Mouse (Mus musculus) C2C12 (cell line): ENCODE measurements at regions not wholly inside any gene's neighbourhood (a gene's known extent, or its start where the extent isn't known, plus 50 kb on each side); places are given as distances from the start of the nearest gene placed in this dataset.

Source experiments
- H3K27me3 ChIP-seq: one replicate; pipeline ENCODE4 v1.6.1; 2011; ENCODE audit not compliant: control insufficient read depth, insufficient read depth, insufficient read length
- H3K36me3 ChIP-seq: one replicate; pipeline ENCODE4 v1.6.1; 2011; ENCODE audit not compliant: control insufficient read depth, insufficient read depth
- H3K4me3 ChIP-seq: one replicate; pipeline ENCODE4 v1.5.1; 2011; ENCODE audit warnings: mild to moderate bottlenecking, control low read depth; ENCODE audit not compliant: poor library complexity, insufficient read depth, severe bottlenecking
- H3K79me2 ChIP-seq: one replicate; pipeline ENCODE4 v1.6.1; 2011; ENCODE audit not compliant: control insufficient read depth, insufficient read depth
- H3K79me3 ChIP-seq: one replicate; pipeline ENCODE4 v1.6.1; 2011; ENCODE audit warnings: low read depth, control low read depth
- H3ac ChIP-seq: one replicate; pipeline ENCODE3; 2011; ENCODE audit warnings: low read depth; ENCODE audit not compliant: control insufficient read depth, insufficient read length
- CEBPB ChIP-seq: IDR thresholded peaks from one replicate; pipeline ENCODE4 v1.6.1; 2011; ENCODE audit warnings: low read depth, mild to moderate bottlenecking, control low read depth, moderate library complexity
- CTCF ChIP-seq: IDR thresholded peaks from one replicate; pipeline ENCODE4 v1.5.1; 2011; ENCODE audit not compliant: control insufficient read depth, insufficient read depth, insufficient read length
- FOSL1 ChIP-seq: IDR thresholded peaks from one replicate; pipeline ENCODE4 v1.8.0; 2011; ENCODE audit warnings: mild to moderate bottlenecking, low read length; ENCODE audit not compliant: poor library complexity, insufficient read depth, severe bottlenecking
- MAX ChIP-seq: IDR thresholded peaks from one replicate; pipeline ENCODE4 v1.6.1; 2011; ENCODE audit warnings: mild to moderate bottlenecking, control low read depth
- MYOD1 ChIP-seq: IDR thresholded peaks from one replicate; pipeline ENCODE4 v1.6.1; 2011; ENCODE audit warnings: low read depth; ENCODE audit not compliant: control insufficient read depth, insufficient read length
- MYOG ChIP-seq: IDR thresholded peaks from one replicate; pipeline ENCODE4 v1.6.1; 2011; ENCODE audit not compliant: control insufficient read depth, insufficient read length; ENCODE audit errors: extremely low read depth
- USF1 ChIP-seq: IDR thresholded peaks from one replicate; pipeline ENCODE4 v1.6.1; 2011; ENCODE audit warnings: low read depth, mild to moderate bottlenecking, control low read depth, moderate library complexity

- H3K4me3 ChIP-seq: no peak overlapping the region
- H3K27me3 ChIP-seq: peaks cover 76% of the 10 kb centered on the region
Measured at GRCm38 (mm10) chr12:112333125-112334079, 155.8 kb upstream of the A530016L24Rik start.

GRCm38 (mm10) chr12:112334106-112334855 lies 155.0 kb upstream of the A530016L24Rik start:
- Histone ChIP-seq H3K4me3 (no peak overlapping the region), H3K27me3 (peaks cover 83% of the 10 kb centered on the region), H3K79me2 (no peaks in the 10 kb centered on the region), H3ac (no peak overlapping the region), H3K79me3 (no peaks in the 10 kb centered on the region), H3K36me3 (no peaks in the 10 kb centered on the region)
- no peak for TF ChIP-seq CTCF
- TF ChIP-seq CEBPB: no peak
- TF ChIP-seq MAX: no peak
- no peak for TF ChIP-seq MYOD1
- no peak for TF ChIP-seq USF1
- no peak for TF ChIP-seq FOSL1

More at GRCm38 (mm10) chr12:112333125-112334079, 155.8 kb upstream of the A530016L24Rik start:
- Histone ChIP-seq H3K36me3 (no peaks in the 10 kb centered on the region), H3K79me3 (no peaks in the 10 kb centered on the region), H3K79me2 (no peaks in the 10 kb centered on the region), H3ac (no peak overlapping the region)
- TF ChIP-seq MYOG (no peak), MAX (no peak), CEBPB (no peak), CTCF (no peak)

- no peaks in the 10 kb centered on the region for H3K79me3 ChIP-seq
- no peaks in the 10 kb centered on the region for H3K36me3 ChIP-seq
- no peak overlapping the region for H3K4me3 ChIP-seq
- no peaks in the 10 kb centered on the region for H3K79me2 ChIP-seq
- H3ac ChIP-seq: no peak overlapping the region
- H3K27me3 ChIP-seq: peaks cover 94% of the 10 kb centered on the region
- TF ChIP-seq CTCF: no peak
- no peak for TF ChIP-seq MYOG
- no peak for TF ChIP-seq FOSL1
- TF ChIP-seq MYOD1: no peak
- TF ChIP-seq CEBPB: no peak
- TF ChIP-seq USF1: no peak
- no peak for TF ChIP-seq MAX
Measured at GRCm38 (mm10) chr12:112335641-112336040, 153.6 kb upstream of the A530016L24Rik start.

DNA sequence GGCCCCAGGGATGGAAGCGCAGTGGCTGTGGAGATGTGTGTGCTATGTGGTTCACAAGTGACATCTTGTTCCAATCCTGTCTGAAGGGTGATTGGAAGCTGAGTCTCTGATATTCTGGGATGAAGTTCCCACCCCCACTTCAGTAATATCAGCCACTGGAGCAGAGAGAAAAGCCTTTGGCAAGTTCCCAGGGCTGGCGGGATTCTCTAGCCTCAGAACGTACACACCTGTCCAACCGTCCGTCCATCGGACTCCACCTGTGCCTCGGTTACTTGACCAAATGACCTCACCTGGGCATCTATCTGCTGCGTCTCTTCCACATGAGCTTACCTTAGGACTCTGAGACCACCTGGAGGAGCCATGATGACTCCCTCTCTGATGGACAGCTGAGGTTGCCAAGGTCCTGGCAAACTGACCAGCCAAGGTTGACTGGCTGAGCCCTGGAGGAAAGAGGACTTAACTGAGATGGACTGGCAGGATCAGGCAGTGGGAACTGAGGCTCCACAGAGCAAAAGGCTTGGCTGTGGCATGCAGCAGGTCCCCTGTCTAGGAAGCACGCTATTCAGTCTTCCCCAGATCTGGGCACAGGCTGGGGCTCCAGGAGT lies 152.5 kb upstream of the A530016L24Rik start:
- no peak overlapping the region for H3K4me3 ChIP-seq
- H3K27me3 ChIP-seq: peaks cover 93% of the 10 kb centered on the region
- TF ChIP-seq USF1 (no peak), CTCF (no peak), MYOD1 (no peak), FOSL1 (no peak), MYOG (no peak), CEBPB (no peak), MAX (no peak)
- H3K79me2 ChIP-seq: no peaks in the 10 kb centered on the region
- H3ac ChIP-seq: no peak overlapping the region
- no peaks in the 10 kb centered on the region for H3K36me3 ChIP-seq
- H3K79me3 ChIP-seq: no peaks in the 10 kb centered on the region

DNA sequence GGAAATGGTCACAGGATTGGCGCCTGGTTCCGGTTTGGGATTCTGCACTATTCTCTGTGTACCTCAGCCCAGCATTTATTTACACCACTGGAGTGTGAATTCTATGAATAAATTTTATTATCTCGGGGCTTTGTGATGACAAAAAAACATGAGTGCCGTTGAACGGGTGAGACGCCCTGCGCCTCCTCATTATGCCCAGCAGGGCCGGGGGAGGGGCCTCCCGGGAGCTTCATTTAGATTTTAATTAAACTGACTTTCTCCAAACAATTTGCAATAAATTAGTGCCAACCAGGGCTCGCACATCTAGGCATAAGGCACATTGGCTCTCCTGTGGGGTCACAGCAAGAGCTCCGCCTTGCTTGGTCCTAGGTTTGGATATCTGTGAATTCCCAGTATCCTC lies 151.8 kb upstream of the A530016L24Rik start:
- Histone ChIP-seq H3K79me2 (no peaks in the 10 kb centered on the region), H3K4me3 (no peak overlapping the region), H3K36me3 (no peaks in the 10 kb centered on the region), H3K79me3 (no peaks in the 10 kb centered on the region), H3K27me3 (peaks cover 88% of the 10 kb centered on the region), H3ac (no peak overlapping the region)
- TF ChIP-seq CEBPB: no peak
- TF ChIP-seq MYOG: no peak
- TF ChIP-seq CTCF: no peak
- TF ChIP-seq MAX: no peak
- no peak for TF ChIP-seq USF1
- no peak for TF ChIP-seq MYOD1
- TF ChIP-seq FOSL1: no peak
